Mouse (Mus musculus) embryonic facial prominence, embryonic 12.5 days (tissue): ENCODE measurements at regions not wholly inside any gene's neighbourhood (a gene's known extent, or its start where the extent isn't known, plus 50 kb on each side); places are given as distances from the start of the nearest gene placed in this dataset.

Source experiments
- ATAC-seq: fragments of 200-750 bp; cut with Nextera tagmentation; 2 replicates; pipeline ENCODE4 v1.8.0; 2017; ENCODE audit not compliant: insufficient number of reproducible peaks, insufficient read depth, low FRiP score, low TSS enrichment
- H3K27ac ChIP-seq: fragments of 300-500 bp; sonication (generic); 2 replicates; pipeline ENCODE4 v1.5.1; 2016; ENCODE audit warnings: mild to moderate bottlenecking
- H3K27me3 ChIP-seq: fragments of 300-500 bp; sonication (generic); 2 replicates; pipeline ENCODE4 v1.6.1; 2016; ENCODE audit warnings: mild to moderate bottlenecking, moderate library complexity
- H3K36me3 ChIP-seq: fragments of 300-500 bp; sonication (generic); 2 replicates; pipeline ENCODE4 v1.6.1; 2016; ENCODE audit warnings: mild to moderate bottlenecking
- H3K4me1 ChIP-seq: fragments of 300-500 bp; sonication (generic); 2 replicates; pipeline ENCODE4 v1.6.1; 2016
- H3K4me2 ChIP-seq: fragments of 300-500 bp; sonication (generic); replicated peaks from 2 replicates; pipeline ENCODE4 v1.6.1; 2016; ENCODE audit warnings: mild to moderate bottlenecking, moderate library complexity
- H3K4me3 ChIP-seq: fragments of 300-500 bp; sonication (generic); 2 replicates; pipeline ENCODE4 v1.5.1; 2016; ENCODE audit warnings: mild to moderate bottlenecking
- H3K9ac ChIP-seq: fragments of 300-500 bp; sonication (generic); 2 replicates; pipeline ENCODE4 v1.6.1; 2016; ENCODE audit warnings: mild to moderate bottlenecking, moderate library complexity
- H3K9me3 ChIP-seq: fragments of 300-500 bp; sonication (generic); 2 replicates; pipeline ENCODE4 v1.6.1; 2016; ENCODE audit warnings: mild to moderate bottlenecking, moderate library complexity
- WGBS: fragments of 180-500 bp; shearing (Covaris S2); methylation state at CpG from one replicate; pipeline ENCODE4 v1.1.7; 2016; 5-methylcytosine and 5-hydroxymethylcytosine counted together

DNA sequence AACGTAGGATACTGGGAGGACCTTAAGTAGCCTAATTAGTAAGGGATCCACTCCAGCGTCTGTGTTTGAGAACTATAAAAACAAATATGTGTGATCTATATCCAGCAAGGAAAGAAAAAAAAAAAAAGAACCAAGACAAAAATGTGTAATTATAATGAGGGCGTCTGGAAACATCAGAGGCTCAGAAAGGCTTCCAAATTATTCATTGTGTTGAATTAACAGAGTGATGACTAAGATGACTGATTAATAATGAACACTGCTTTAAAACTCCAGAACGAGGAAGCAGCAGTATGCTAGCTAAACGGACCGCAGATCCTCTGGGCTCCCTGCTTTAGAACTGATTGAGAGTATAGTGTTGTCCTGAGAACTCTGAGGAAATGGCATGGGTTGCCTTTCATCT lies 421.0 kb downstream of the Sorl1 start:
- Histone ChIP-seq H3K4me2 (no peak overlapping the region), H3K4me3 (no peak overlapping the region), H3K36me3 (no peaks in the 10 kb centered on the region), H3K4me1 (peaks cover 39% of the 10 kb centered on the region), H3K9me3 (no peaks in the 10 kb centered on the region), H3K27me3 (no peaks in the 10 kb centered on the region), H3K9ac (no peak overlapping the region), H3K27ac (0 out of 2 replicates have a peak overlapping the region, but pooled peaks have one; percentile 69)
- 54% methylated on average over 6 of the region's 6 CpGs for WGBS
- ATAC-seq: no peak

DNA sequence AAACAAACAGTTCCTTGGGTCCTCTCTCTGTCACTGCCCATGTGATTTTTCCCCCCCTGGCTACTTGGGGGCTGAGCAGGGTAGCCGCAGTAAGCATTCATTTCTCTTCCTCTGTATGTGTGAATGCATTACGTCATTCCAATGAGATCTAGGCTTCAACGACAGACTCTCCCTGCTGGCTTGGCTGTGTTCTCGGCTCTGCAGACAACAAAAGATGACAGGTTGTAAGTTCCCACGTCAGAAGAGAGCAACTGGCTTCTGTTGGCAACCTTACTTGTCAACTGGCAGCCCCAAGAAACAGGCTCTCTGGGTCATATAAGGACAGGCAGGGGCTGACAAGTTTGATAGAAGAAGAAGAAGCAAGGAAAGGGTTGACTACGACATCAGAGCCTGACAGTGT lies 423.4 kb downstream of the Sorl1 start:
- WGBS: 56% methylated on average over 6 of the region's 6 CpGs
- H3K4me3 ChIP-seq: no peak overlapping the region
- no peak overlapping the region for H3K9ac ChIP-seq
- no peak overlapping the region for H3K27ac ChIP-seq
- H3K4me2 ChIP-seq: no peak overlapping the region
- H3K27me3 ChIP-seq: no peaks in the 10 kb centered on the region
- no peaks in the 10 kb centered on the region for H3K36me3 ChIP-seq
- no peaks in the 10 kb centered on the region for H3K9me3 ChIP-seq
- H3K4me1 ChIP-seq: peaks cover 36% of the 10 kb centered on the region
- no peak for ATAC-seq

DNA sequence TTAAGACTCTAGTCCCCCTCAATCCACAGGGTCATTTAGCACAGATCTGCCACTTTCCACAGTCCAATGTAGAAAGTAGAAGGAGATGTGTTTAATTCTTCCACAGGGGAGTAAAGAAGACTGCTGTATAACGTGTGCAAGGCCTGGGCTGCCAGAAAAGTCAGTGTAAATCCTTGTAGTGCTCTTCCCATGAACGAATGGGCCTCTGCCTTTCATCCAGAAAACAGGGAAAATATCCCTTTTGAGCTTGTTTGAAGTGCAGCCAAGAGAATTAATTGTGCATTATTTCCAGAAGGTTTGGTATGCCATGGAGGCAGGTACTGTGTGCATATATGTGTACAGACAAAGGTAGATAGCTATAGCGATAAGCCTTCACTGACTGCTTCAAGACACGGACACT lies 425.1 kb downstream of the Sorl1 start:
- Histone ChIP-seq H3K4me1 (peaks cover 26% of the 10 kb centered on the region), H3K9ac (no peak overlapping the region)
- ATAC-seq: no peak

DNA sequence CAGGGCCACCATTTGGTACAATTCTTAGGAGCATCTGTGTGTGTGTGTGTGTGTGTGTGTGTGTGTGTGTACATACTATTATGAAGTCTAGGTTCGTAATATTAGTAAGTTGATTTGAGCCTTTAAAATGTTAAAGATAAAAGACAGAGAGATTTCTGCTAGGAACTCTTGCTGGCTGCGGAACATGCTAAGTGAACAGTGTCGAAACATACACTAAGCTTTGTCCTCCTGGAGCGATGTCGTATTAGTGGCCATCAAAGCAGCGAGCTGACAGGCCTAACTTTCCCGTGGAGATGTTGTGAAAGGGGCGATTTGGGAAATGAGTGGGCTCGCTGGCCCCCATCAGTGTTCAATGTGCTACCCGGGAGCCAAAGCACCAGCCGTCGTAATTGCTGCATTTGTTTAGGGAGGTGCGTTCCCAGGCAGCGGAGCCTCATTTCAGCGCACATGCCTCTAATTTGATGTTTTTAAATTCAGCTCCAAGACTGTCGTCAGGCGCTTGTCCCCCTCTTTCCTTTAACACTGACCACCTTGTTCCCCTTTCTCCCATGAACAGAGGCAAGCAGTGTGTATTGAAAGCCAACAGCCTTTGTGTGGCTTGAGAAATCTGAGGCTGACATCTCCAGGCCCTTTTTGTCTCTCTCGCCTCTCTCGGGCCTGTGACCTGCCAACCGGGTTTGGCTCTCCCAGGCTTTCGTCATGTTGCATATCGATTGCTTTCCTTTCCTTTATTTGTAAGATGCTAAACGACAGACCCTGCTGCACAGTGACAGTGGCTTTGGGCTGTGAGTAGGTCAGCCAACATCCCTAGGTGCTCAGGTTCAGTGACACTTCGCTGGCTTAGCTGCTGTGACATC lies 426.3 kb downstream of the Sorl1 start:
- Histone ChIP-seq H3K27ac (peak overlapping the region; percentile 79), H3K27me3 (no peaks in the 10 kb centered on the region), H3K4me1 (peaks cover 24% of the 10 kb centered on the region), H3K9ac (no peak overlapping the region), H3K9me3 (no peaks in the 10 kb centered on the region), H3K36me3 (no peaks in the 10 kb centered on the region), H3K4me2 (no peak overlapping the region), H3K4me3 (no peak overlapping the region)
- WGBS: 30% methylated on average over 24 of the region's 24 CpGs
- no peak for ATAC-seq

More for the DNA sequence above, 425.1 kb downstream of the Sorl1 start:
- H3K9me3 ChIP-seq: no peaks in the 10 kb centered on the region
- no peak overlapping the region for H3K4me3 ChIP-seq
- H3K27me3 ChIP-seq: no peaks in the 10 kb centered on the region
- 66% methylated on average over 4 of the region's 4 CpGs for WGBS
- H3K36me3 ChIP-seq: no peaks in the 10 kb centered on the region
- H3K4me2 ChIP-seq: no peak overlapping the region
- peak overlapping the region; percentile 79; the same call in 1 of the 2 replicates for H3K27ac ChIP-seq

DNA sequence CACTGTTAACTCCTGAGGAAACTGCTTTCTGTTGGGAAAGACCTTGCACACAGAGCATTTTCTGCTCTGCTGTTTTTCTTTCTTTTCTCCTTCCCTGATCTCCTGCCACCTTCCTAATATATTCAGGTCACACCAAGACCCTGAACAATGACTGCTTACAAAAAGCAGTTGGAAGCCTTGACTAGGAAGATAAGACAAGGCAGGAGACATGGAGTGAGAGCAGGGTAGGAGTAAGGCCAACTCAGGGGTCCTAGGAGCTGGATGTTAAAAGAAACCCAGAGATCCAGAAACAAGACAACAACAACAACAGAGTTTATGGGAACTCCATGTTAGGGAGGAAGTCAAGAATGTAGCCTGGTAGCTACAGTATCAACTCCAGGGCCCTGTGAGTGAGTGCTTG lies 426.9 kb downstream of the Sorl1 start:
- H3K27ac ChIP-seq: peak overlapping the region; percentile 79

DNA sequence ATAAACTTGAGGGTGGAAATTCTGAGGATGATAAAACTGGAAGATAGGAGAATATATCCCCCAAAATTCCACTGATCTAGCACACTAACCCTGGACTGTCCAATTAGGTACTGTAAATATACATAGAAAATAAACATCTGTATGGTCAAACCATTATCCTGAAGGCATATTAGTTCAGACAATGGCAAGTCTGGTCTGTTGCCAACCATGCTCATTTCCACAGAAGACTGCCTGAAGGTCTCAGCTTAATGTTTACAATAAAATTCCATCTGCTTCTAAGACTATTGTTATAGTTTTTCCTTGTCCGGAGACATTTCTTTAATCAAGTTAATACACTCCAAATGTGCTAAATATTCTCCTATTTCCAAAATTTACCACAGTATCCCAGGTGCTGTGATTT lies 441.2 kb downstream of the Sorl1 start:
- no peak for ATAC-seq
- Histone ChIP-seq H3K9me3 (no peaks in the 10 kb centered on the region), H3K9ac (no peak overlapping the region), H3K27ac (0 out of 2 replicates have a peak overlapping the region, but pooled peaks have one; percentile 3), H3K4me1 (no peaks in the 10 kb centered on the region), H3K4me2 (no peak overlapping the region), H3K4me3 (no peak overlapping the region), H3K27me3 (no peaks in the 10 kb centered on the region), H3K36me3 (no peaks in the 10 kb centered on the region)
- 50% methylated on average over 1 of the region's 1 CpGs for WGBS

More for the DNA sequence above, 426.9 kb downstream of the Sorl1 start:
- Histone ChIP-seq H3K36me3 (no peaks in the 10 kb centered on the region), H3K4me3 (no peak overlapping the region), H3K4me1 (peaks cover 28% of the 10 kb centered on the region), H3K9ac (no peak overlapping the region), H3K4me2 (no peak overlapping the region), H3K27me3 (no peaks in the 10 kb centered on the region), H3K9me3 (no peaks in the 10 kb centered on the region)
- ATAC-seq: no peak

DNA sequence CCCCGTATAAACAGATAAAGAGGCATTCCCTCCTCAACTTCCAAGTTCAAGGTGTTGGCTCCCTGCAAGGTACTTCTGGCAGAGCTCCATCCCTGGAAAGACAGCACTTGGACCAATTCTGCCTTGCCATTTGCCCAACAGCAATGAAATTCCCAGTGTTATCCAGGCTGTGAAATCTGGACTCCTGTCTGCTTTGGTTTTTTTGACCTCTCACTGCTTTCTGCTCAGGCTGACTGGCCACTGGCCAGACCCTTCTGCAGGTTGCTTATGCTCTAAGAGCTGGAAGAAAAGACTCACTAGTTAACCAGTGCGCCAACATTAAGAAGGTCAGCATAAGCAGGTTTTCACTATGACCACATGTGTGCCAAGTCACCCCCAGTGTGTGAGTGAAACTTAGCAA lies 448.4 kb downstream of the Sorl1 start:
- Histone ChIP-seq H3K9me3 (no peaks in the 10 kb centered on the region), H3K27me3 (no peaks in the 10 kb centered on the region), H3K9ac (no peak overlapping the region), H3K4me2 (no peak overlapping the region), H3K36me3 (no peaks in the 10 kb centered on the region), H3K4me1 (peaks cover 6% of the 10 kb centered on the region; the same call in 1 of the 2 replicates), H3K4me3 (no peak overlapping the region), H3K27ac (no peak overlapping the region)
- ATAC-seq: no peak
- WGBS: 88% methylated on average over 2 of the region's 2 CpGs

DNA sequence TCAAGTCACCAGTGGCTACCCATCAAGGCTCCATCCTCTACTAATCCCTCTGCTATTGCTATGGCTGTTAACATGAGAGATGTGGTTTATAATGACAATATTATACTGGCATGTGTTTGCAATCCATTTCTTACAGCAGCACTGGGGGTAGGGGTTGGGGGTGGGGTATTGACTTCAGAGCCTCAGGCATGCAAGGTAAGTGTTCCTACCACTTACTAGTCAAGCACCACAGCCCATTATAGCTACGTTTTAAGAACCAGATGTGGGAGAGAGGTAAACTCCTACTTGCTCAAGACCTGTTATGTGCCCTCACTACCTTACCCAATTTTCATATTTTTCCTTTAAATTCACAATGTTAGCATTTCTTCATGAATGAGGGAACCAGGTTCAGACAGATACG lies 451.1 kb downstream of the Sorl1 start:
- Histone ChIP-seq H3K4me1 (peaks cover 6% of the 10 kb centered on the region; the same call in 1 of the 2 replicates), H3K9ac (no peak overlapping the region), H3K36me3 (no peaks in the 10 kb centered on the region), H3K9me3 (no peaks in the 10 kb centered on the region), H3K4me3 (no peak overlapping the region), H3K27ac (no peak overlapping the region), H3K27me3 (no peaks in the 10 kb centered on the region), H3K4me2 (no peak overlapping the region)
- WGBS: 26% methylated on average over 2 of the region's 2 CpGs
- no peak for ATAC-seq

DNA sequence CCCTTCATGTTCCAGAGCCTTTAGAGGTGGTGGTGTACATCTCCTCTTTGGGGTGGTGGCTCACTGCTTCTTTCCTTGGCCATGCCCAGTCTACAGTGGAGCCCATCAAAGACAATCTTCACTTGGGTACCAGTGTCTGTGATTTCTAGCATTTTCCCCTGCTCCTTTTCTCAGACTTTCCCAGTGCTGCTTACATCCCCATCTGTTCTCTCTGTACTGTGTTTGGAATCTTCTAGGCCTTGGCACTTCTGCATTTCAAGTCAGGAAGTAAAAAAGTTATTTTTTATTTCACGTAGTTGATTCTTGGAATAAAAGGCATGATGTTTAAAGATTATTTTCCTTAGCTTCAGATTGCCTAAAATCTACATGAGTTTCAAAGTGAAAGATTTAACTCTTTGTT lies 455.4 kb downstream of the Sorl1 start:
- Histone ChIP-seq H3K4me2 (no peak overlapping the region), H3K9ac (no peak overlapping the region), H3K27me3 (no peaks in the 10 kb centered on the region), H3K4me3 (no peak overlapping the region), H3K4me1 (peaks cover 2% of the 10 kb centered on the region; the same call in 1 of the 2 replicates), H3K36me3 (no peaks in the 10 kb centered on the region), H3K9me3 (no peaks in the 10 kb centered on the region), H3K27ac (no peak overlapping the region)
- WGBS: 75% methylated on average over 1 of the region's 1 CpGs
- no peak for ATAC-seq

DNA sequence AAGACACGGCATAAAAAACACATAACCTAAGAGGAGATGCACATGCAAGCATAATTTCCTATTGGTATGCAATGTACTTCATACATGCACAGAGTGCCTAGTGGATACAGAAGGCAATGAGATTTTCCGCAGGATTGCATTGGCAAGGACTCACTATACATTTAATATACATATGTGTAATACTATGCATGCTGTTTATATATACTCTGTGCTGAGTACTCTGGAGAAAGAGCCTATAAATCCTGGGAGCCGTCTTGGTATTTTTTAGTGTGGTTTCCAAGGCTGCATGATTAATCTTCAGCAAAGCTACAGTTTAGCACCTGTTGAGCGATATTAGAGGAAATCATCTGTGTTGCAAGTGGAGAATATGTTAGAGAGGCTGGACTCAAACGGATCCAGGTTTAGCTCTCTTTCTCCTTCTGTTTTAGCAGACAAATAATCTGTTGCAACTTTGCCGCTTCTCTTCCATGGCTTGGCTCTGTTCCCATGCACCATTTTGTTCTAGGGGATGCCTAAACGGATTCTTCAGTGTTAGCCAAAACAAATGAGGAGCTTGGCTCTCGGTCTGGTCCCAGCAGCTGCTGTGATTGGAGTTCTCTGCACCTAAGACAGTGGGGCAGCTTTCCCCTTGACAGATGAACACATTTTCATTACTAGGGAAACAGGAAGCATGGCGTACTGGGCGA lies 459.0 kb downstream of the Sorl1 start:
- Histone ChIP-seq H3K4me3 (no peak overlapping the region), H3K9me3 (no peaks in the 10 kb centered on the region), H3K9ac (no peak overlapping the region), H3K36me3 (no peaks in the 10 kb centered on the region), H3K4me2 (no peak overlapping the region), H3K27ac (no peak overlapping the region), H3K4me1 (0 out of 2 replicates have a peak, but pooled peaks cover 4% of the 10 kb centered on the region), H3K27me3 (no peaks in the 10 kb centered on the region)
- no peak for ATAC-seq
- 85% methylated on average over 10 of the region's 10 CpGs for WGBS

DNA sequence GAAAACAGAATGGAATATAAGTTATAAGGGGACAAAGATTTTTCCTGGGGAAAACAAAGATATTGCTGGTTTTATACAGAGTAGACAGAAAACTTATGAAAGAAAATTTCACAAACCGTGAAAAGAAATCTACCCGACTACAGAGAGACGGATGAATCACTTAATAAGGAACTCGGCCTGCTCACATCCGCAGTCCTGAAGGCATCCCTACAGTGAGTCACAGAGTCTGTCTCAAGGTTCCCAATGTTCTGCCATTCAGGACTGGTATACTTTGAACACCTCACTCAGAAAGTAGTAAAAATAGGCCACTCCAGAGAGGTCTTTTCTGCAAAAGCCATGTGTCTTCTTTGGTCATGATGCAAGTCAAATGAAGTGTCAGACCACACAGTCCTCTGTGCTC lies 463.5 kb downstream of the Sorl1 start:
- Histone ChIP-seq H3K27ac (peak overlapping the region; percentile 47; the same call in 1 of the 2 replicates), H3K4me1 (0 out of 2 replicates have a peak, but pooled peaks cover 10% of the 10 kb centered on the region), H3K36me3 (no peaks in the 10 kb centered on the region), H3K4me2 (no peak overlapping the region), H3K9me3 (no peaks in the 10 kb centered on the region), H3K4me3 (no peak overlapping the region), H3K9ac (no peak overlapping the region), H3K27me3 (no peaks in the 10 kb centered on the region)
- WGBS: 72% methylated on average over 5 of the region's 5 CpGs
- no peak for ATAC-seq

DNA sequence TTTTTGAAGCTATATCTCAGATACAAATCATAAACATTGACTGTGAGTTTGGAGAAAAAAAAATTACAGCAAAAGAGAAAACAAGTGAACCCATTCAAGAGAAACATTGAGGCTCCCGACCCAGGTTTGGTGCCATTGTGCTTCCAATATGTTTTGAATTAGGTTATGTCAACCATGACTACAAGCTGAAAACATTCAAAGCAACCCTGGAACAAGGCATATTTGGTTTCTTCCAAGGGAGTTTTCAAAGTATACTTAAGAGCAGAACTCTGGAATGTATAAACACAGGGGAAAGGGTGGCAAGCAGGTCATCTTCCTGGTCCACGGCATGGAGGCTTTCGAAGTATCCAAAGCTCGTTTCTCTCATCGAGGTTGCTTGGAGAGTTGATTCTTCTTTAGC lies 464.1 kb downstream of the Sorl1 start:
- no peaks in the 10 kb centered on the region for H3K36me3 ChIP-seq
- no peak overlapping the region for H3K4me3 ChIP-seq
- no peak for ATAC-seq
- no peak overlapping the region for H3K9ac ChIP-seq
- no peak overlapping the region for H3K4me2 ChIP-seq
- H3K9me3 ChIP-seq: no peaks in the 10 kb centered on the region
- 38% methylated on average over 5 of the region's 5 CpGs for WGBS
- 0 out of 2 replicates have a peak, but pooled peaks cover 12% of the 10 kb centered on the region for H3K4me1 ChIP-seq
- no peaks in the 10 kb centered on the region for H3K27me3 ChIP-seq
- peak overlapping the region; percentile 67 for H3K27ac ChIP-seq
